Mouse (Mus musculus) brain, embryonic 14.5 days (tissue): ENCODE measurements at regions not wholly inside any gene's neighbourhood (a gene's known extent, or its start where the extent isn't known, plus 50 kb on each side); places are given as distances from the start of the nearest gene placed in this dataset.

Experiments used
- CTCF ChIP-seq: fragments of 200-500 bp; IDR thresholded peaks from 2 replicates; pipeline ENCODE4 v1.5.1; 2012; ENCODE audit warnings: inconsistent platforms, mild to moderate bottlenecking, moderate library complexity, borderline replicate concordance; ENCODE audit not compliant: insufficient read depth, insufficient read length; ENCODE audit errors: extremely low read depth
- POLR2A ChIP-seq: fragments of 200-500 bp; IDR thresholded peaks from 2 replicates; pipeline ENCODE4 v1.6.1; 2012; ENCODE audit warnings: mild to moderate bottlenecking, inconsistent platforms, borderline replicate concordance; ENCODE audit not compliant: poor library complexity, insufficient read depth, insufficient read length, severe bottlenecking; ENCODE audit errors: extremely low read depth

GRCm38 (mm10) chr15:69413531-69414011, 2912.9 kb upstream of the Lrrc6 start:
- TF ChIP-seq POLR2A = no peak
- TF ChIP-seq CTCF = no peak
